Mouse (Mus musculus) intestine, embryonic 15.5 days (tissue): ENCODE measurements around the gene Dnajc8. TPM values are rescaled to one million over a fixed set of nuclear protein-coding genes. Genes with fewer than 3 reads are reported as not detected.
"Not testable (repeated sequence)": the region's sequence is repeated elsewhere in the genome, so short reads cannot be mapped to it uniquely, and the experiment has no call there.

Source experiments
- ATAC-seq: fragments of 200-750 bp; cut with Nextera tagmentation; 2 replicates; pipeline ENCODE4 v1.8.0; 2017; ENCODE audit warnings: moderate TSS enrichment, moderate library complexity
- H3K27ac ChIP-seq: fragments of 300-500 bp; sonication (generic); 2 replicates; pipeline ENCODE4 v1.5.1; 2015; ENCODE audit warnings: mild to moderate bottlenecking, inconsistent platforms
- H3K27me3 ChIP-seq: fragments of 300-500 bp; sonication (generic); replicated peaks from 2 replicates; pipeline ENCODE4 v1.6.1; 2015; ENCODE audit warnings: inconsistent platforms
- H3K36me3 ChIP-seq: fragments of 300-500 bp; sonication (generic); 2 replicates; pipeline ENCODE4 v1.6.1; 2015; ENCODE audit warnings: inconsistent platforms
- H3K4me1 ChIP-seq: fragments of 300-500 bp; sonication (generic); replicated peaks from 2 replicates; pipeline ENCODE4 v1.6.1; 2015; ENCODE audit warnings: inconsistent platforms
- H3K4me2 ChIP-seq: fragments of 300-500 bp; sonication (generic); replicated peaks from 2 replicates; pipeline ENCODE4 v1.6.1; 2015; ENCODE audit warnings: mild to moderate bottlenecking, inconsistent platforms
- H3K4me3 ChIP-seq: fragments of 300-500 bp; sonication (generic); replicated peaks from 2 replicates; pipeline ENCODE4 v1.5.1; 2015; ENCODE audit warnings: inconsistent platforms
- H3K9ac ChIP-seq: fragments of 300-500 bp; sonication (generic); 2 replicates; pipeline ENCODE4 v1.6.1; 2015; ENCODE audit warnings: inconsistent platforms
- H3K9me3 ChIP-seq: fragments of 300-500 bp; sonication (generic); 2 replicates; pipeline ENCODE4 v1.6.1; 2016; ENCODE audit warnings: inconsistent platforms
- WGBS: fragments of 180-500 bp; shearing (Covaris S2); methylation state at CpG from one replicate; pipeline ENCODE4 v1.1.7; 2015; 5-methylcytosine and 5-hydroxymethylcytosine counted together
- polyA plus RNA-seq: library from polyadenylated mRNA; unstranded; fragments of >200 nt; fragmentation: Nextera tagmentation; extraction: Ambion mirVana; gene quantifications from 2 replicates; pipeline ENCODE4 v1.2.1, GENCODE M21; 2015

Gene Dnajc8
- polyA plus RNA-seq, 1 experiment from 2014 or later: 154 TPM

- Histone ChIP-seq H3K27ac (no peak overlapping the region), H3K36me3 (no peaks in the 10 kb centered on the region), H3K4me3 (no peak overlapping the region), H3K9ac (no peak overlapping the region), H3K4me1 (no peaks in the 10 kb centered on the region), H3K4me2 (no peak overlapping the region), H3K9me3 (no peaks in the 10 kb centered on the region), H3K27me3 (no peaks in the 10 kb centered on the region)
- WGBS: 96% methylated on average over 4 of the region's 4 CpGs
- ATAC-seq: no peak
These were observed 50.9 kb downstream of the Dnajc8 start for GRCm38 (mm10) chr4:132586282-132586681.

GRCm38 (mm10) chr4:132588512-132588911 lies 53.2 kb downstream of the Dnajc8 start:
- H3K36me3 ChIP-seq: no peaks in the 10 kb centered on the region
- no peaks in the 10 kb centered on the region for H3K27me3 ChIP-seq
- no peak overlapping the region for H3K27ac ChIP-seq
- no peak overlapping the region for H3K4me2 ChIP-seq
- no peaks in the 10 kb centered on the region for H3K4me1 ChIP-seq
- H3K9ac ChIP-seq: no peak overlapping the region
- H3K9me3 ChIP-seq: no peaks in the 10 kb centered on the region
- 70% methylated on average over 3 of the region's 3 CpGs for WGBS
- no peak for ATAC-seq
- no peak overlapping the region for H3K4me3 ChIP-seq

GRCm38 (mm10) chr4:132590642-132591041 lies 55.3 kb downstream of the Dnajc8 start:
- Histone ChIP-seq H3K27me3 (no peaks in the 10 kb centered on the region), H3K27ac (no peak overlapping the region), H3K4me2 (no peak overlapping the region), H3K4me3 (no peak overlapping the region), H3K36me3 (no peaks in the 10 kb centered on the region), H3K9ac (no peak overlapping the region), H3K9me3 (no peaks in the 10 kb centered on the region), H3K4me1 (no peaks in the 10 kb centered on the region)
- 80% methylated on average over 10 of the region's 10 CpGs for WGBS
- ATAC-seq: no peak

GRCm38 (mm10) chr4:132592958-132593357 lies 57.6 kb downstream of the Dnajc8 start:
- Histone ChIP-seq H3K4me1 (no peaks in the 10 kb centered on the region), H3K36me3 (no peaks in the 10 kb centered on the region), H3K4me2 (no peak overlapping the region), H3K27me3 (no peaks in the 10 kb centered on the region), H3K4me3 (no peak overlapping the region), H3K9ac (no peak overlapping the region), H3K27ac (no peak overlapping the region), H3K9me3 (no peaks in the 10 kb centered on the region)
- 87% methylated on average over 9 of the region's 9 CpGs for WGBS
- ATAC-seq: no peak

GRCm38 (mm10) chr4:132594191-132594590 lies 58.8 kb downstream of the Dnajc8 start:
- H3K27ac ChIP-seq: no peak overlapping the region
- no peaks in the 10 kb centered on the region for H3K36me3 ChIP-seq
- no peaks in the 10 kb centered on the region for H3K4me1 ChIP-seq
- WGBS: 33% methylated on average over 4 of the region's 4 CpGs
- H3K9ac ChIP-seq: no peak overlapping the region
- no peak overlapping the region for H3K4me3 ChIP-seq
- no peaks in the 10 kb centered on the region for H3K27me3 ChIP-seq
- H3K4me2 ChIP-seq: no peak overlapping the region
- H3K9me3 ChIP-seq: no peaks in the 10 kb centered on the region
- no peak for ATAC-seq

GRCm38 (mm10) chr4:132598861-132599260 lies 63.5 kb downstream of the Dnajc8 start:
- Histone ChIP-seq H3K4me1 (no peaks in the 10 kb centered on the region), H3K27ac (no peak overlapping the region), H3K36me3 (no peaks in the 10 kb centered on the region), H3K27me3 (no peaks in the 10 kb centered on the region), H3K9ac (no peak overlapping the region), H3K4me2 (no peak overlapping the region), H3K9me3 (no peaks in the 10 kb centered on the region), H3K4me3 (no peak overlapping the region)
- ATAC-seq: no peak
- 95% methylated on average over 2 of the region's 2 CpGs for WGBS

- no peaks in the 10 kb centered on the region for H3K27me3 ChIP-seq
- no peak overlapping the region for H3K4me2 ChIP-seq
- H3K9ac ChIP-seq: no peak overlapping the region
- H3K36me3 ChIP-seq: no peaks in the 10 kb centered on the region
- no peak overlapping the region for H3K27ac ChIP-seq
- ATAC-seq: no peak
- no peaks in the 10 kb centered on the region for H3K4me1 ChIP-seq
- WGBS: 67% methylated on average over 3 of the region's 3 CpGs
- no peaks in the 10 kb centered on the region for H3K9me3 ChIP-seq
- no peak overlapping the region for H3K4me3 ChIP-seq
These were observed 64.4 kb downstream of the Dnajc8 start for GRCm38 (mm10) chr4:132599764-132600163.

GRCm38 (mm10) chr4:132600465-132600864 lies 65.1 kb downstream of the Dnajc8 start:
- Histone ChIP-seq H3K27ac (no peak overlapping the region), H3K36me3 (no peaks in the 10 kb centered on the region), H3K9me3 (no peaks in the 10 kb centered on the region), H3K4me3 (no peak overlapping the region), H3K9ac (no peak overlapping the region), H3K27me3 (no peaks in the 10 kb centered on the region), H3K4me1 (no peaks in the 10 kb centered on the region), H3K4me2 (no peak overlapping the region)
- 85% methylated on average over 6 of the region's 6 CpGs for WGBS
- ATAC-seq: no peak

GRCm38 (mm10) chr4:132601242-132601641 lies 65.9 kb downstream of the Dnajc8 start:
- not testable (repeated sequence) for H3K9me3 ChIP-seq, H3K4me2 ChIP-seq, H3K36me3 ChIP-seq, H3K27ac ChIP-seq, H3K27me3 ChIP-seq, H3K4me3 ChIP-seq, ATAC-seq, H3K4me1 ChIP-seq, H3K9ac ChIP-seq
- WGBS: 88% methylated on average over 5 of the region's 5 CpGs

Other genes starting within 250 kb of the Dnajc8 start
- gene Rab42, start 232.2 kb upstream of the Dnajc8 start, polyA plus RNA-seq: 3.6 and 3.9 TPM in 2 replicates
- 74.5 and 82.9 TPM in 2 replicates for gene Trnau1ap, start 206.0 kb upstream of the Dnajc8 start, polyA plus RNA-seq
- gene Rcc1, start 181.9 kb upstream of the Dnajc8 start, polyA plus RNA-seq: 90.5 and 90.9 TPM in 2 replicates
- gene Phactr4, start 113.1 kb upstream of the Dnajc8 start, polyA plus RNA-seq: 17.4 and 17.6 TPM in 2 replicates
- gene Med18, start 71.6 kb upstream of the Dnajc8 start, polyA plus RNA-seq: 18.9 and 21.3 TPM in 2 replicates
- gene Sesn2, start 25.0 kb upstream of the Dnajc8 start, polyA plus RNA-seq: 10.8 and 11.2 TPM in 2 replicates
- gene Atpif1, start 1.9 kb upstream of the Dnajc8 start, polyA plus RNA-seq: 1,295 and 1,316 TPM in 2 replicates
- gene Ptafr, start 28.5 kb downstream of the Dnajc8 start, polyA plus RNA-seq: 1.1 TPM in 2 replicates
- 23.0 and 25.4 TPM in 2 replicates for gene Eya3, start 103.4 kb downstream of the Dnajc8 start, polyA plus RNA-seq
- 4.0 TPM in 2 replicates for gene Xkr8, start 197.0 kb downstream of the Dnajc8 start, polyA plus RNA-seq
- 5.7 TPM in 2 replicates for gene Smpdl3b, start 221.7 kb downstream of the Dnajc8 start, polyA plus RNA-seq
- gene Rpa2, start 232.8 kb downstream of the Dnajc8 start, polyA plus RNA-seq: 85.5 and 88.1 TPM in 2 replicates